Mouse (Mus musculus) lung, postnatal 14 days (tissue): ENCODE data around the gene Peak1.

Experiments used
- DNase-seq: peaks from one replicate; pipeline ENCODE4 v3.0.0; 2021

The Peak1 gene

GRCm38 (mm10) chr9:56309079-56309478, 108.8 kb downstream of the Peak1 start:
- DNase-seq, result no peak

GRCm38 (mm10) chr9:56304526-56304925, 113.3 kb downstream of the Peak1 start:
- no peak for DNase-seq

- DNase-seq, result no peak
Observed at GRCm38 (mm10) chr9:56302921-56303465, 114.9 kb downstream of the Peak1 start.

- DNase-seq, result no peak
Observed at GRCm38 (mm10) chr9:56290019-56290418, 127.8 kb downstream of the Peak1 start.

DNA sequence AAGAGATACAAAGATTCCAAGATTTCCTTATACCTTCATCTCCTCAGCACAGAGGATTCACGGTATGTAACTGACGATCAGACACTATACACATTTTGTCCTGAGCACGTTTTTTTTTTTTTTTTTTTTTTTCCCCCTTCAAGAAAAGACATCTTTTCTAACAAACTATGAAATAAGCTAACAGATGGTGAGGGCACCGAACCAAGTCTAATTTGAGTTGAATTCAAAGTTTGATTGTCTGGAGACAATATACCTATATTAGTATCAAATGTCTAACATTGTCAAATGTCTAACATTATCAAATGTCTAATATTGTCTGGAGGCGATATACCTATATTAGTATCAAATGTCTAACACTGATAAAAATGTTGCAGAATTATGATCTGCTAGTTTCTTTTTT, 135.4 kb downstream of the Peak1 start:
- DNase-seq, result no peak

DNA sequence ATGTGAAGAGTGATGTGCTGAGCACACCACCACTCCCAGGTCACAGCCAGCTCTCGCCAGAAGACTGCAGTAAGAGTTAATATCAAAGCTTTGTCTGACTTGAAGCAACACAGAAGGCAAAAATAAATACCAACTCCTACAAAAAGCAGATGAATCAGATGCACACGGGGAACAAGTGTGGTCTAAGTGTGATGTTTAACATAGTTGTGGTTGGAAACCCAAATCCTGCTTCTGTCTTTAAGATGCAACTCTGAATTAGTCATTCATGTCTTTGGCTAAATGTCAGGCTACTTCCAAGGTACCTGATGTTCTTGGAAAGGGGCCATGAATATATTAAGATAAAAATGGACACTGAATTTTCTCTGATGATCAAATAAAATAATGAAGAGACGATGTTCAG, 144.3 kb downstream of the Peak1 start:
- DNase-seq, result no peak

DNA sequence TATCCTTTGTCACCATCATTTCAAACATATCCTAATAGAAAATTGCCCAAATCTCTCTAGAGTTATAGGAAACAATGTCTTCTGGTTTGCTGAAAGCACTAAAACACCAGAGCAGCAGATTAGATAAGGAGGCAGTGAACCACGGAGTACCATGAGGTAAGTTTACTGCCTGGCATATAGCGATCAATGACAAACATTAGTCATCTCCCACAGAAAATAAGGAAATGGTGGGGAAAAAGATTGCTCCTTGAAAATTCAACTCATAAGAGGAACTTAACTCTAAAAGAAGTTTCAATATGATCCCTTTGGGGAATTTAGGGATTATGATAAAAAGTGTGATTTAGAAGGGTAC, 145.6 kb downstream of the Peak1 start:
- no peak for DNase-seq

DNA sequence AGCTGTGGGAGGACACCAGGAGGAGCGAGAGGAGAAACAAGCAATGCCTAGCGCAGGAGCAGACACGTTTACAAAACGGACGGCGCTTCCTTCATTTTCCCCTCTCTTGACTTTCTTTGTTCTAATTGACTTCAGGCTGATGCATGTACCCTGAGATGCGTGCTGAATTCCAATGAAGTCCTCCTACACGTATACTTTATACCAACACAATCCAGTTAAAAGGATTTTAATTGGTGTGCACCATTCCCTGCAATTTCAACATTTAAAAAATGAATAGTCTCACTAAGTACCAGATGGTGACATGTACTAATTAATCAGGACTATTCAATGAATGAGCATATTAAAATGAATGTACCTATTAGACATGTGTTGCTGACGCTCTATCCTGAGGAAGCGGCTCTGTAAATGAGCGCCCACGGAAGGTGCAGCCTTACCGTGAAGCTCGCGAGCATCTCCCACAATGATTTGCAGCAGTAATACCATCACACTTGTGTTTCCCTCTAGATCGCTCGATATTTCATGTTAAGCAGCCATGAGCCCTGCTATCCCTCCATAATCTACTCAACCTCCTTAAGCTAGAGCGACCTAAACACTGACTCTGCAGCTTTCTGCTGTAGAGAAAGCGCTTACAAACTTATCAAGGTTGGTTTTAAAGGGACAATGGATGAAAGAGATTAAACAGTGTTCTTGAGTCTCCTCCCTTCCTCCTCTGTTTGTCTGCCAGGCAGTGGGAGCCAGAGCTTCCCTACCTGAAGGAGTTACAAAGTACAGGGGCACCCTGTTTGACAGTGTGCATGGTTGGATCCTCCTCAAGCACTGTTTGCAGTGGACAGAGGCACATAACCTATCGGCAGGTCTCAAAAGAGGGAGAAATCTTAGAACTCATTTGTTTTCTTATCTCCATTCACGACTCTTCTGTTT, 146.3 kb downstream of the Peak1 start:
- DNase-seq, result no peak

GRCm38 (mm10) chr9:56269101-56269500, 148.8 kb downstream of the Peak1 start:
- no peak for DNase-seq

- DNase-seq, result no peak
Observed at GRCm38 (mm10) chr9:56266200-56266815, 151.6 kb downstream of the Peak1 start.

DNA sequence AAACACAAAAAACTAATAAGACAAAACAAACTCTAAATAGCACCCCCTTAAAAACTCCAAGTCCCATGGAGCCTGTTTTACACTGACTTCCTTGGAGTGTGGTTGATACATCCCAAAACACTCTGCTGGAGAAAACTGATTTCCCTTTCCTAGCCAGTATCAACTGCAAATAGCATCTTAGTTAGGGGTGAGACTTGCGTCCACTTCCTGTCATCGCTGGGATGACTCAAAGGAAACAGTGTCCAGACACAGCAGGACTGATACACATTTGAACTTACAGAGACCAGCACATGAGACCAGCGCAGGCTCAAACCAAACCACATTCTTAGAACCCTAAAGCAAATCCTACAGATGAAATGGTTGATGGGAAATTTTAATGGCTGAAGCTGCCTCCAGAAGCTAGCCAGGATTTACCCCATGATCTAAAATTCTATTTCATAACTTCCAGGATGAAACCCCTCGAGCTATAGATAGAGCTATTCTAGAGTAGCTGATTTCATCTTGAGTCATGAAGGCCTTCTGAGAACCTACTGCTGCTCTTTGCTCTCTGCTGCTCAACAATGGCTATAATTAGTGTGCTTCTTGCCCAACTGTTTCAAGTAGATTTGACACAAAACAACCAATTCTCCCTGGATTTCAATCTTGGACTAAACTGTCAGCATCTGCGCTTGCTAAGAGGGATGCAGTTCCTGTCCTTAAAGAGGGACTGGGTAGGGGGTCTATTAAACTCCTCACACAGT, 152.2 kb downstream of the Peak1 start:
- DNase-seq, result no peak

DNA sequence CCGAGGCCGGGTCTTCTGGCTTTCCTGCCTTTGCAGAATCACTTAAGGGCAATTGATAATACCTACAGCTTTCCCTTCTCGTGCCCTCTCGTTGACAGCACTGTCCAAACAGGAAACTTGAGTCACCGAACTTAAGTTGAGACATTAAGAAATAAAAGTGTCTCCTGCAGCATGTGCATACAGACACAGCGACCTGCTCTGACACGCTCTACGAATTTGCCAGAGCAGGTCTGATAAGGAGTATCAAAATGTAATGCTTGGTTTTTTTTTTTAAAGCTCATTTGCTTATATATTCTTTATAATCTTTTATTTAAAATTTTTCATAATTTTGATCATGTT, 152.9 kb downstream of the Peak1 start:
- no peak for DNase-seq

DNA sequence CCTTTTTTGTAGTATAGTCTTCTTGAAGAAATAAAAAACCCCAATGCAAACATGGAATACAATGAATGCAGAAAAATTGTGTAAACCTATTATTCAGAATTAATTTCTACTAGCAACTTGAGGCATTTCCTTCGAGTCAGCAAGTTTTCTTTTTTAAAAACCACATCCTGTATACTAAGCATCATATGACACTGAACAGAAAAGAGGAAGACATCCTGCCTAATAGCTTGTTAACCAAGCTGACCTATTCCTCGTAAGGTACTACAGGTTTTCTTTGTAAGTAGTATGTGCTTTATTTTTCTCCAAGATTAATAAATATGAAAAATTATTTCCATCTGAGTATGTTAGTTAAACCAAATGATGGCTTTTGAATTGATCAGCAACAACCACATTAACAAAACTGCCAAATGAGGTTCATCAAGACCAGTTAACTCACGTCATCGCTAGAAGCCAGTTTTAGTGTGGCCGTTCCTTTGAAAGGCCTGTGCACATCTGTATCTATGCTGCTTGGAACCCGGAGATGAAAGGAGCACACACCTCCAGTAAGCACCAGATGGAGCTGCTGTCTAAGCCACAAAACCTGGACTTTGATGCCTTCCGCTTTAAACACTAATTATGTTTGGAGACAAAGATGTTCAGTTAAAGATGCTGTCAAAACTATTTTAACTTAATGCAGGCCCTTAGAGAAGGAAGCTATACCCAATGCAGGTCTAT, 153.4 kb downstream of the Peak1 start:
- DNase-seq, result peak; percentile 32

- DNase-seq, result no peak
Observed at GRCm38 (mm10) chr9:56263055-56263454, 154.8 kb downstream of the Peak1 start.

GRCm38 (mm10) chr9:56260495-56261136, 157.3 kb downstream of the Peak1 start:
- DNase-seq, result no peak

DNA sequence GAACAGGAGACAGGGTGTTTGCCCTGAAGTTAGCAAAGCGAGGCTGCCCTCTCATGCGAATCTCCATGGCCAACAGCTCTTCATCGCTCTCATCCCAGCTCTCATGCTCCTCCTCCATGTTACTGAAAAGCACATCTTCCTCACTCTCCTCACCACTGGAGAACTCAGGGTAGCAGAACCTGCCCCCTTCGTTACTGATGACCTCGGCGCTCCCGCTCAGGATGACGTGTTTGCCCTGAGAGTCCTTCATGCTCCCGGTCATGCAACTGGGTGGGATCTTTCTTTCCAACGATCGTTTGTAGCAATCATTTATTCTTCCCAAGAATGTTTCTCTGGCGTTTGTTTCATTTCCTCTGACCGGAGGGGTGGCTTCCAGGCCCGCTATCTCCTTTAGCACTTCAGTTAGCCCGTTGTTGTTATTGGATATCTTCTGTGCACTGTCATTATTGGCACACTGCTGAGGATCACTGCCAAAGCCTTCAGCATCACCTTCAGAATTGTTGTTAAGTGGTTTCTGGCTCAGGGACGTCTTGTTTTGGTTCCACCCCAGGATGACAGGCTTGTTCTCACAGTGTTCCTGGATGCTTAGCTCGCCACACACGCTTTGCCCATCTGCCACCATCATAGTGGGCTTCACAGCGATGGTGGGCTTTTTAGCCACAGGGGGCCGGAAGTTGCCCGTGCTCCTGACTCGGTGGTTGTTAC, 157.9 kb downstream of the Peak1 start:
- DNase-seq, result peak; percentile 62

GRCm38 (mm10) chr9:56258261-56258790, 159.5 kb downstream of the Peak1 start:
- no peak for DNase-seq

GRCm38 (mm10) chr9:56257227-56258000, 160.5 kb downstream of the Peak1 start:
- no peak for DNase-seq

- no peak for DNase-seq
Observed at GRCm38 (mm10) chr9:56255676-56256432, 162.0 kb downstream of the Peak1 start.

DNA sequence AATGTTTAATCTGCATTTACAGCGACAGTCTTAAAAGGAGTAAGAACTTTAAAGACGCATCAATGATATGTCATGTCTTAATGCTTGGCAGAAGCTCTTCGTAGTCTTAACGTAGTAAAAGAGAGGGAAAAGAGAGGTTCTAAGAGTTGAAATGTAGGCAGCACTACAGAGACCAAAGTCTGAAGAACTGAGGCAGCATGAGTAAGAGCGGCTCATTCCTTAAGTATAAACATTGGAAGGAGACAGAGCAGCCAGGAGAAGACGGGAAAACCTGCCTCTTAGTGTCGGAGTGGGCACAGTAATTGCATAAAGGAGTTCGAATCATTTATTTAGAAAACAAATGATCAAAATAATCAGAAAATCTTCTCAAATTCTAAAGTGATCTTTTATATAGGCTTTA, 173.5 kb downstream of the Peak1 start:
- DNase-seq, result no peak
